In genomic region chr2:174866546-174866945, GRCm38 (mm10) we compare ENCODE assay signal across 22 mouse cellular contexts.
DNase-seq lines count a peak whose midpoint lies in the region; ATAC-seq and TF ChIP-seq lines count a peak whose summit lies in the region.
"Had no signal": no experiment of that assay in that cellular context is flagged by ENCODE, and none has a peak within 500 bp of the region (broad histone marks: within the 10 kb centered on the region; RNA-seq: fewer than 3 reads in every experiment).

No protein-coding gene starts in this region.

- no peaks in the 10 kb centered on the region for H3K27me3 ChIP-seq in intestine, embryonic 14.5 days (replicated peaks; ENCODE audit: control insufficient read depth, insufficient read depth, low read length)
- H3K27me3 ChIP-seq in intestine, postnatal 0 days (replicated peaks; ENCODE audit: control insufficient read depth, insufficient read depth, low read length): no peaks in the 10 kb centered on the region
- H3K27me3 ChIP-seq in testis, adult 2 months (ENCODE audit: control insufficient read depth, insufficient read depth, low read length): no peaks in the 10 kb centered on the region
- H3K27me3 ChIP-seq in stomach, embryonic 15.5 days (replicated peaks): no peaks in the 10 kb centered on the region
- H3K27me3 ChIP-seq in forebrain, postnatal 0 days (ENCODE audit: insufficient read depth, low read length): no peaks in the 10 kb centered on the region
- H3K27me3 ChIP-seq in forebrain, embryonic 15.5 days: no peaks in the 10 kb centered on the region
- H3K27me3 ChIP-seq: liver, embryonic 12.5 days; lung, embryonic 15.5 days; midbrain, embryonic 12.5 days had no signal

- no peaks in the 10 kb centered on the region for H3K36me3 ChIP-seq in intestine, embryonic 14.5 days (ENCODE audit: control insufficient read depth, insufficient read depth, low read length)
- H3K36me3 ChIP-seq in intestine, postnatal 0 days (ENCODE audit: control insufficient read depth, insufficient read depth): no peaks in the 10 kb centered on the region
- no peaks in the 10 kb centered on the region for H3K36me3 ChIP-seq in testis, adult 2 months (ENCODE audit: control insufficient read depth, insufficient read depth, low read length)
- no peaks in the 10 kb centered on the region for H3K36me3 ChIP-seq in stomach, embryonic 15.5 days
- H3K36me3 ChIP-seq in forebrain, postnatal 0 days (ENCODE audit: insufficient read depth): no peaks in the 10 kb centered on the region
- H3K36me3 ChIP-seq in forebrain, embryonic 15.5 days: no peaks in the 10 kb centered on the region
- H3K36me3 ChIP-seq: liver, embryonic 12.5 days; lung, embryonic 15.5 days; midbrain, embryonic 12.5 days had no signal

- no peak for TF ChIP-seq POLR2A in testis, adult 2 months (IDR thresholded peaks at IDR 0.05; ENCODE audit: control insufficient read depth, low read depth, low read length)

- H3K9ac ChIP-seq in intestine, embryonic 14.5 days (ENCODE audit: low read length): no peak overlapping the region
- H3K9ac ChIP-seq in intestine, postnatal 0 days (ENCODE audit: low read depth, low read length): no peak overlapping the region
- no peak overlapping the region for H3K9ac ChIP-seq in stomach, embryonic 15.5 days
- H3K9ac ChIP-seq in forebrain, postnatal 0 days: no peak overlapping the region
- H3K9ac ChIP-seq in forebrain, embryonic 15.5 days (replicated peaks): no peak overlapping the region
- H3K9ac ChIP-seq: liver, embryonic 12.5 days; lung, embryonic 15.5 days; midbrain, embryonic 12.5 days had no signal

- WGBS in intestine, embryonic 14.5 days: 64% methylated on average over 8 of the region's 8 CpGs
- 54% methylated on average over 8 of the region's 8 CpGs for WGBS in intestine, postnatal 0 days
- WGBS in stomach, embryonic 15.5 days: 48% methylated on average over 8 of the region's 8 CpGs
- 94% methylated on average over 8 of the region's 8 CpGs for WGBS in forebrain, postnatal 0 days
- whole genome bisulfite sequencing in forebrain, embryonic 15.5 days: 92% methylated on average over 8 of the region's 8 CpGs

- H3K4me2 ChIP-seq in intestine, embryonic 14.5 days (ENCODE audit: low read length): no peak overlapping the region
- H3K4me2 ChIP-seq in intestine, postnatal 0 days (replicated peaks; ENCODE audit: low read depth): no peak overlapping the region
- H3K4me2 ChIP-seq in stomach, embryonic 15.5 days: no peak overlapping the region
- no peak overlapping the region for H3K4me2 ChIP-seq in forebrain, postnatal 0 days (ENCODE audit: low read depth)
- H3K4me2 ChIP-seq in forebrain, embryonic 15.5 days (replicated peaks): no peak overlapping the region
- H3K4me2 ChIP-seq: liver, embryonic 12.5 days; lung, embryonic 15.5 days; midbrain, embryonic 12.5 days had no signal

- peak overlapping the region; percentile 5; the same call in 1 of the 2 replicates for H3K27ac ChIP-seq in intestine, embryonic 14.5 days (ENCODE audit: low read depth)
- H3K27ac ChIP-seq in intestine, postnatal 0 days (ENCODE audit: low read depth, low read length): no peak overlapping the region
- H3K27ac ChIP-seq in testis, adult 2 months (ENCODE audit: control insufficient read depth, insufficient read depth, low read depth, low read length): peak overlapping the region; percentile 65
- H3K27ac ChIP-seq in stomach, embryonic 15.5 days: peak overlapping the region; percentile 62
- H3K27ac ChIP-seq in forebrain, postnatal 0 days (ENCODE audit: low read depth, low read length): no peak overlapping the region
- no peak overlapping the region for H3K27ac ChIP-seq in forebrain, embryonic 15.5 days (replicated peaks)
- H3K27ac ChIP-seq: left cerebral cortex, adult 2 months; liver, embryonic 12.5 days; lung, embryonic 15.5 days; midbrain, embryonic 12.5 days had no signal

- peaks cover 21% of the 10 kb centered on the region; the same call in 1 of the 2 replicates for H3K4me1 ChIP-seq in intestine, embryonic 14.5 days (replicated peaks; ENCODE audit: control insufficient read depth, insufficient read depth, low read length)
- no peaks in the 10 kb centered on the region for H3K4me1 ChIP-seq in intestine, postnatal 0 days (replicated peaks; ENCODE audit: control insufficient read depth, insufficient read depth, low read length)
- H3K4me1 ChIP-seq in testis, adult 2 months (ENCODE audit: control insufficient read depth, insufficient read depth, low read length): peaks cover 4% of the 10 kb centered on the region; the same call in 1 of the 2 replicates
- peaks cover 10% of the 10 kb centered on the region; the same call in 1 of the 2 replicates for H3K4me1 ChIP-seq in stomach, embryonic 15.5 days
- no peaks in the 10 kb centered on the region for H3K4me1 ChIP-seq in forebrain, postnatal 0 days (ENCODE audit: insufficient read depth)
- no peaks in the 10 kb centered on the region for H3K4me1 ChIP-seq in forebrain, embryonic 15.5 days
- H3K4me1 ChIP-seq: midbrain, embryonic 12.5 days had no signal

- no peak for DNase-seq in intestine, embryonic 14.5 days (ENCODE audit: low spot score)
- DNase-seq in testis, postnatal 10 days (ENCODE audit: low spot score): no peak
- DNase-seq in forebrain, postnatal 0 days: no peak
- DNase-seq: adrenal gland, postnatal 14 days; cerebellum, adult 11-12 months; cerebellum, postnatal 25 days; embryo, embryonic 11 days; gastrocnemius, postnatal 10 days; heart, adult 18-20 months; heart, postnatal 10 days; kidney, postnatal 10 days; left cerebral cortex, postnatal 4 days; right cerebral cortex, adult 18-20 months; thymus, postnatal 25 days had no signal

- H3K4me3 ChIP-seq in intestine, embryonic 14.5 days (ENCODE audit: low read depth, low read length): no peak overlapping the region
- H3K4me3 ChIP-seq in intestine, postnatal 0 days (ENCODE audit: low read depth, low read length): no peak overlapping the region
- no peak overlapping the region for H3K4me3 ChIP-seq in testis, adult 2 months (ENCODE audit: control insufficient read depth, low read depth, low read length)
- no peak overlapping the region for H3K4me3 ChIP-seq in stomach, embryonic 15.5 days (replicated peaks)
- H3K4me3 ChIP-seq in forebrain, postnatal 0 days (ENCODE audit: low read depth, low read length): no peak overlapping the region
- no peak overlapping the region for H3K4me3 ChIP-seq in forebrain, embryonic 15.5 days
- H3K4me3 ChIP-seq: left cerebral cortex, adult 2 months; liver, embryonic 12.5 days; lung, embryonic 15.5 days; midbrain, embryonic 12.5 days had no signal

- TF ChIP-seq CTCF in intestine, postnatal 0 days (IDR thresholded peaks at IDR 0.05; ENCODE audit: low read depth): no peak
- TF ChIP-seq CTCF in testis, adult 2 months (IDR thresholded peaks at IDR 0.05; ENCODE audit: control insufficient read depth, insufficient read depth, insufficient replicate concordance, low read depth, low read length): no peak
- no peak for TF ChIP-seq CTCF in forebrain, postnatal 0 days (IDR thresholded peaks at IDR 0.05; ENCODE audit: low read depth)

- H3K9me3 ChIP-seq in intestine, embryonic 14.5 days (ENCODE audit: control insufficient read depth, low read length): no peaks in the 10 kb centered on the region
- H3K9me3 ChIP-seq in intestine, postnatal 0 days (ENCODE audit: control insufficient read depth): no peaks in the 10 kb centered on the region
- H3K9me3 ChIP-seq in stomach, embryonic 15.5 days: no peaks in the 10 kb centered on the region
- no peaks in the 10 kb centered on the region for H3K9me3 ChIP-seq in forebrain, postnatal 0 days (ENCODE audit: low read length)
- H3K9me3 ChIP-seq in forebrain, embryonic 15.5 days: no peaks in the 10 kb centered on the region
- H3K9me3 ChIP-seq: liver, embryonic 12.5 days; lung, embryonic 15.5 days; midbrain, embryonic 12.5 days had no signal

- no peak for ATAC-seq in intestine, embryonic 14.5 days (replicated peaks; ENCODE audit: low FRiP score, low TSS enrichment, low read depth)
- ATAC-seq in intestine, postnatal 0 days: no peak
- ATAC-seq in stomach, embryonic 15.5 days (ENCODE audit: insufficient read depth, low FRiP score, low read depth): no peak
- no peak for ATAC-seq in forebrain, postnatal 0 days
- no peak for ATAC-seq in forebrain, embryonic 15.5 days (replicated peaks)
- ATAC-seq: liver, embryonic 12.5 days had no signal

Comparison
In these comparisons a context has a peak if more than half of its experiments do, and no peak if none do; other contexts are left out.
1. H3K27ac ChIP-seq: peak in intestine, embryonic 14.5 days (single experiment), testis, adult 2 months (single experiment) and stomach, embryonic 15.5 days (single experiment); none in intestine, postnatal 0 days (single experiment), forebrain, postnatal 0 days (single experiment) and forebrain, embryonic 15.5 days (single experiment).